Mouse (Mus musculus) forebrain, embryonic 11.5 days (tissue): ENCODE measurements at regions not wholly inside any gene's neighbourhood (a gene's known extent, or its start where the extent isn't known, plus 50 kb on each side); places are given as distances from the start of the nearest gene placed in this dataset.
"Not testable (repeated sequence)": the region's sequence is repeated elsewhere in the genome, so short reads cannot be mapped to it uniquely, and the experiment has no call there.

Source experiments
- ATAC-seq: fragments of 200-750 bp; cut with Nextera tagmentation; replicated peaks from 2 replicates; pipeline ENCODE4 v1.8.0; 2017; ENCODE audit warnings: moderate TSS enrichment; ENCODE audit not compliant: low FRiP score
- DNase-seq: peaks from one replicate; pipeline ENCODE4 v3.0.0-alpha.2; 2017; ENCODE audit warnings: low spot score
- H3K27ac ChIP-seq: fragments of 300-500 bp; sonication (generic); 2 replicates; pipeline ENCODE4 v1.5.1; 2014; ENCODE audit warnings: low read depth, low read length
- H3K27me3 ChIP-seq: fragments of 300-500 bp; sonication (generic); 2 replicates; pipeline ENCODE4 v1.6.1; 2014; ENCODE audit warnings: mild to moderate bottlenecking, low read length, mixed read lengths; ENCODE audit not compliant: control insufficient read depth, insufficient read depth
- H3K36me3 ChIP-seq: fragments of 300-500 bp; sonication (generic); 2 replicates; pipeline ENCODE4 v1.6.1; 2014; ENCODE audit warnings: mild to moderate bottlenecking, low read length, moderate library complexity, mixed read lengths; ENCODE audit not compliant: control insufficient read depth, insufficient read depth
- H3K4me1 ChIP-seq: fragments of 300-500 bp; sonication (generic); replicated peaks from 2 replicates; pipeline ENCODE4 v1.6.1; 2014; ENCODE audit warnings: low read length, mixed read lengths; ENCODE audit not compliant: control insufficient read depth, insufficient read depth
- H3K4me2 ChIP-seq: fragments of 300-500 bp; sonication (generic); 2 replicates; pipeline ENCODE4 v1.6.1; 2014; ENCODE audit warnings: low read depth, mild to moderate bottlenecking, low read length, moderate library complexity, mixed read lengths; ENCODE audit not compliant: severe bottlenecking
- H3K4me3 ChIP-seq: fragments of 300-500 bp; sonication (generic); 2 replicates; pipeline ENCODE4 v1.5.1; 2014; ENCODE audit warnings: low read depth, low read length
- H3K9ac ChIP-seq: fragments of 300-500 bp; sonication (generic); 2 replicates; pipeline ENCODE4 v1.6.1; 2014; ENCODE audit warnings: low read length
- H3K9me3 ChIP-seq: fragments of 300-500 bp; sonication (generic); 2 replicates; pipeline ENCODE4 v1.6.1; 2016; ENCODE audit warnings: low read length, mixed read lengths; ENCODE audit not compliant: control insufficient read depth
- WGBS: fragments of 180-500 bp; shearing (Covaris S2); extraction: QIAGEN DNeasy Blood & Tissue Kit; methylation state at CpG from one replicate; pipeline ENCODE4 v1.1.7; 2014; 5-methylcytosine and 5-hydroxymethylcytosine counted together

DNA sequence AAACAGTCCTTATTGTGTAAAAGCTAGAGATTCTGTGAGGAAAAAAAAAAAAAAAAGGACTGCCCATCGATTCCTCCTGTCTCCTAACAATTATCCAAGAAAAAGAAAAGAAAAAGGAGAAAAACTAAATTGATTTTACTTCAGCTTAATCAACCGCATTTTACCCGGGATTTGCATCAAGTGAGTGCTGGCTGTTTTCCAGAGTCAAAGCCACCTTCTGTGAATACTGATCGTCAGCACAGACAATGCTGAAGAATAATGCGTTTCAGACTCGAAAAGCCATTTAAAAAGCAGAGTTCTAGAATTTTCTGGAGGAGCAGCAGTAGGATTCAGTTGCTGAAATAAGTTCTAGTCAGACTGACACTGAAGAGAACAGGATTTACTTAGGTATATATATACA is 131.1 kb downstream of the Kcnk1 start:
- no peaks in the 10 kb centered on the region for H3K36me3 ChIP-seq

DNA sequence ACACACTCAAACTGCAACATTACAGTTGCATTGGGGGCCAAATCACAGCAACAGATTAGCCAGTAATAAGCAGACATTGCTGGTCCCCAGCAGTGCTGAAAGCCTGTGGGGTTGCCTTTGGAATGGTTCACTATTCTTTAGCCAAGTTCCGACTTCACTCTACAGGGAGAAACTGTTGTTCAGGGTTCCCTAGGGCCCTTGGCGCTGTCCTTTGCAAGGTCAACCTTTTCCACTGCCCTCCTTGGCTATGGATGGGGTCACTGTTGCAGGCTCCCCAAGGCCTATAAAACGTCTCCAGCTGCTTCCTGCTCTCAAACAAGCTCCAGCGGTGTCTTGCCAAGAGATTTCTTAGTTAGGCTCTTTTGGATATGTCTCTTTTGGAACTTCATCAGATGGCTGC is 137.1 kb downstream of the Kcnk1 start:
- no peak for DNase-seq
- no peak overlapping the region for H3K4me3 ChIP-seq
- no peak overlapping the region for H3K27ac ChIP-seq
- H3K4me2 ChIP-seq: no peak overlapping the region
- WGBS: 78% methylated on average over 4 of the region's 4 CpGs
- H3K36me3 ChIP-seq: no peaks in the 10 kb centered on the region
- H3K9ac ChIP-seq: no peak overlapping the region
- no peaks in the 10 kb centered on the region for H3K4me1 ChIP-seq
- ATAC-seq: no peak
- no peaks in the 10 kb centered on the region for H3K9me3 ChIP-seq
- H3K27me3 ChIP-seq: no peaks in the 10 kb centered on the region

More for the DNA sequence above, 131.1 kb downstream of the Kcnk1 start:
- Histone ChIP-seq H3K27me3 (no peaks in the 10 kb centered on the region), H3K4me3 (no peak overlapping the region), H3K27ac (no peak overlapping the region), H3K9me3 (no peaks in the 10 kb centered on the region), H3K9ac (no peak overlapping the region), H3K4me1 (no peaks in the 10 kb centered on the region), H3K4me2 (no peak overlapping the region)
- DNase-seq (no peak), ATAC-seq (no peak)
- 67% methylated on average over 6 of the region's 6 CpGs for WGBS

DNA sequence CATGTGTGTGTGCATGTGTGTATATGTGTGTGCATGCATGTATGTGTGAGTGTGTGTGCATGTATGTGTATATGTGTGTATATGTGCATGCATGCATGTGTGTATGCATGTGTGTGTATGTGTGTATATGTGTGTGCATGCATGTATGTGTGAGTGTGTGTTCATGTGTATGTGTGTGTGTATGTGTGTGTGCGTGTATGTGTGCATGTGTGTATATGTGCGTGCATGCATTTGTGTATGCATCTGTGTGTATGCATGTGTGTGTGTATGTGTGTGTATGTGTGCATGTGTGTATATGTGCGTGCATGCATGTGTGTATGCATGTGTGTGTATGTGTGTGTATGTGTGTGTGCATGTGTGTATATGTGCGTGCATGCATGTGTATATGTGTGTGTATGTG is 137.9 kb downstream of the Kcnk1 start:
- WGBS: 98% methylated on average over 4 of the region's 4 CpGs
- H3K27ac ChIP-seq, H3K9me3 ChIP-seq, H3K4me2 ChIP-seq, ATAC-seq, H3K4me1 ChIP-seq, H3K36me3 ChIP-seq, DNase-seq, H3K27me3 ChIP-seq, H3K4me3 ChIP-seq, H3K9ac ChIP-seq: not testable (repeated sequence)

DNA sequence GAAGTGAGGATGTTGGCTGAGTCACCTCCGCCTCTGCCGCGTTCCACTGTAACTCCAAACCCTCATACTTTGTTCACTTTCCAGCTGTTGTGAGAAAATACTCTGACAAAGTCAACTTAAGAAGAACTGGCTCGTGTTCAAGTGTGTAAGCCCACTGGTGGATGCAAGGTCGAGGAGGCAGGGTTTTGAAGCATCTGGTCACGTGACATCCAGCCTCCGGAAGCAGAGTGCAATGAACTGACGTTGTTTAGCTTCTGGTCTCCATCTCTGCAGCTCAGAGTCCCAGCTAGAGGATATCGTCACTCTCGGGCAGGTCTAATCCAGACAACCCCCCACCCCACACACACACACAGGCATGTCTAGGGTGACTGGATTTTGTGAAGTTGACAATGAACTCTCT is 140.1 kb downstream of the Kcnk1 start:
- Histone ChIP-seq H3K4me2 (no peak overlapping the region), H3K36me3 (no peaks in the 10 kb centered on the region), H3K27me3 (peaks cover 18% of the 10 kb centered on the region), H3K27ac (no peak overlapping the region), H3K9me3 (no peaks in the 10 kb centered on the region), H3K4me1 (no peaks in the 10 kb centered on the region; the same call in 1 of the 2 replicates), H3K9ac (no peak overlapping the region), H3K4me3 (no peak overlapping the region)
- 85% methylated on average over 10 of the region's 10 CpGs for WGBS
- DNase-seq (no peak), ATAC-seq (no peak)

DNA sequence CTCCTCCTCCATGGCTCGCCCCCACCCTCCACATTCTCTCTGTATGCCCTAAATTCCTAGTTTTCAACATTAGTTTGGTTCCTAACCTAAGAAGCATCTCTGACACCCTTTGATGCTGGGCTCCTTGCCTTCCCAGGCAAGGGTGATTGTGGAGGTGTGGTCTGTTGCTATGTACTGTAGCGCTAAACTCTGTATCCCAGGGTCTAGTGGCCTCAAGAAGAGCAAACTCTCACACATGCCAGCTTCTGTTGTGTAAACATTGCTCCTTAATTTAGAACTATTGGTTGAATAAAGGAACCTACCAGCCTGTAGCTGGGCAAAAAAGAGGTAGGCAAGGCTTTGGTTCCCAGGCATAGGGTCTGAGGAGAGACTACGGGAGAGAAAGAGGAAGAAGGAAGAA is 140.6 kb downstream of the Kcnk1 start:
- Histone ChIP-seq H3K4me2 (no peak overlapping the region), H3K4me1 (no peaks in the 10 kb centered on the region; the same call in 1 of the 2 replicates), H3K27ac (no peak overlapping the region), H3K36me3 (no peaks in the 10 kb centered on the region), H3K4me3 (no peak overlapping the region), H3K9me3 (no peaks in the 10 kb centered on the region), H3K27me3 (peaks cover 20% of the 10 kb centered on the region), H3K9ac (no peak overlapping the region)
- WGBS: 84% methylated on average over 3 of the region's 3 CpGs
- no peak for ATAC-seq
- DNase-seq: no peak

DNA sequence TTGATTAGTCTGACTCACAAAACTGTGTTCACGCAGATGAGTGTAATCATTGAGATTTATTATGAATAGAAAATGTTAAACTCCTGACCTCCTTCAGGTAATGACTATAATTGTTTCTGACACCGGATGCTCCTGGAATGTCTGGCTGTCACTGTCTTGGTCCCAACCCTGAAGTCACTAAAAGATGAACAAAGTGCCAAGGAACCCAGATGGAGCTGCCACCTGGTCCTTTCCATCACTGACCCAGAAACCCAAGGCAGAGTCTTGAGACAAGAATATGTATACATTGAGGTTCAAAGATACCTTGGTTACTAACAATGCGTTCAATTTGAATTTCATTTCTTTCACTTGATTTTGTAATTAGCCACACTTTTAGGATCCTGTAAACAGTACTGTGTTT is 142.0 kb downstream of the Kcnk1 start:
- H3K4me2 ChIP-seq: no peak overlapping the region
- 89% methylated on average over 3 of the region's 3 CpGs for WGBS
- no peaks in the 10 kb centered on the region for H3K9me3 ChIP-seq
- DNase-seq (no peak), ATAC-seq (no peak)
- H3K27me3 ChIP-seq: peaks cover 20% of the 10 kb centered on the region
- H3K36me3 ChIP-seq: no peaks in the 10 kb centered on the region
- H3K27ac ChIP-seq: no peak overlapping the region
- no peak overlapping the region for H3K9ac ChIP-seq
- H3K4me1 ChIP-seq: no peaks in the 10 kb centered on the region; the same call in 1 of the 2 replicates
- H3K4me3 ChIP-seq: no peak overlapping the region

DNA sequence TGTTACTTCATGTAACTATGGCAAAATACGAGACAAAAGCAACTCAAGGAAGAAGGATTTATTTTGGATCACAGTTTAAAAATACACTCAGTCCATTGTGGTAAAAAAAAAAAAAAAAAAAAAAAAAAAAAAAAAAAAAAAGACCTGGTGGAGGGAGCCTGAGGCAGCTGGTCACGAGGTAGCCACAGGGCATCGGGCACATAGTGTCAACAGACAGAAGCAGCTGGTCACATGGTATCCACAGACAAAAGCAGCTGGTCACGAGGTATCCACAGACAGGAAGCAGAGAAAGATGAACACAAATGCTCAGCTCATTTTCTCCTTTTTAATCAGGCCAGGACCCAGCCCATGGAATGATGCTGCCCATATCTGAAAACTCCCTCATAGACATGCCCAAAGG is 142.5 kb downstream of the Kcnk1 start:
- H3K27me3 ChIP-seq: peaks cover 20% of the 10 kb centered on the region
- no peaks in the 10 kb centered on the region for H3K9me3 ChIP-seq
- 66% methylated on average over 4 of the region's 4 CpGs for WGBS
- no peak for ATAC-seq
- no peak for DNase-seq
- no peak overlapping the region for H3K27ac ChIP-seq
- no peak overlapping the region for H3K4me3 ChIP-seq
- no peak overlapping the region for H3K4me2 ChIP-seq
- no peak overlapping the region for H3K9ac ChIP-seq
- H3K36me3 ChIP-seq: no peaks in the 10 kb centered on the region
- H3K4me1 ChIP-seq: no peaks in the 10 kb centered on the region; the same call in 1 of the 2 replicates

DNA sequence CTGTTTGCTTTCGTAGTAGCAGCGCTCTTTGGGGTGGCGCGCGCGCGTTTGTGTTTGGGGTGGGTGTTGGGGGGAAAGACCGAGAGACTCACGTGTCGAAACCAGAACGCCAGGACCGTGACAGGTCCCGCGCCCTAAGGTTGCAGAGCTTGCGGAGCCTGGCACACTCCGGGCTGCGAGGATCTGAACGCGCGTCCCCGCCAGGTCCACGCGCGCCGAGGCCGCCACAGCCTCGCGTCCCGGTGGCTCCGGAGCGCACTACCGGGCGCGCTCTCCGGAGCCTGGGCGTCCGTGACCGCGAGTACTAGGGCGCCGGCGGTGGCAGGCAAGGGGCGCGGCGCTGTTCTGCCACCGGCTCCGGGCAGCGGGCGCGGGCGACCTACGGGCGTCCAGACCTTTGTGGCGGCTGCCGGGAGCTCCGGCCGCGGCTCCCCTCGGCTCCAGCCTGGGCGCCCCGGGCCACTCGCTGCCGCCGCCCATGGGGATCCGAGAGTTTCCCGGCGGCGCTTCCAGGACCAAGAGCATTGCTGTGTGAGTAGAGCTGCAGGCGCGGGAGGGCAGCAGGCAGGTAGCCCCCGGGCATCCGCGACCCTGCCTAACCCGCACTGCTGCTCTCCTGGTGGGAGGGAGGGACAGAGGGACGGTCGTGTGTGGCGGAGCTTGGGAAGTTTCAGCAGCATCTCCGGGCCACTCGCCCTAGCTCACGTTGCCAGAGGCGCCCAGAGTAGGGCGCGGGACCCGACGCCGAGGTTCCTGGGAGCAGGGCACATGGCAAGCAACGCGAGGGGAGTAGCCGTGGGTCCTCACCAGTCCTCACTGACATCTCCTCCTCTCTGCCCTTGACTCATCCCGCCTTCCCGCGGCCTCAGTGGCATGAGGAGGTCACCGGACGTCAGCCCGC is 143.9 kb downstream of the Kcnk1 start:
- Histone ChIP-seq H3K27me3 (peaks cover 20% of the 10 kb centered on the region), H3K9me3 (no peaks in the 10 kb centered on the region), H3K4me3 (peak overlapping the region; percentile 47), H3K4me2 (peak overlapping the region; percentile 97), H3K27ac (no peak overlapping the region), H3K36me3 (no peaks in the 10 kb centered on the region), H3K9ac (peak overlapping the region; percentile 45), H3K4me1 (no peaks in the 10 kb centered on the region; the same call in 1 of the 2 replicates)
- DNase-seq: peak; percentile 67
- peak; percentile 24; the same call in 1 of the 2 replicates for ATAC-seq
- WGBS: under 1% methylated on average over 92 of the region's 95 CpGs

DNA sequence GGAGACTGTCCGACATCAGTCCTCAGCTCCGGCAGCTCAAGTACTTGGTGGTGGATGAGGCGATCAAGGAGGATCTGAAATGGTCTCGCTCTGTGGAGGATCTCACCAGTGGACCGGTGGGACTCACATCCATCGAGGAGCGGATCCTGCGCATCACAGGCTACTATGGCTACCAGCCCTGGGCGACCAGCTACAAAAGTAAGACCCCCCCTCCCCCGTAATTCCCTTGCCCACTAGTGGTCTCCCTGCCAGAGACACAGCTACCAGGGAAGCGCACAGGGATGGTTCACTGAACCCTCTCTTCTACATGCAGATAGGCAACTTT is 144.5 kb downstream of the Kcnk1 start:
- WGBS: 16% methylated on average over 11 of the region's 11 CpGs
- ATAC-seq (peak; percentile 33; the same call in 1 of the 2 replicates), DNase-seq (no peak)
- Histone ChIP-seq H3K27ac (no peak overlapping the region), H3K4me3 (peak overlapping the region; percentile 47), H3K36me3 (no peaks in the 10 kb centered on the region), H3K9me3 (no peaks in the 10 kb centered on the region), H3K4me1 (no peaks in the 10 kb centered on the region; the same call in 1 of the 2 replicates), H3K9ac (no peak overlapping the region), H3K4me2 (peak overlapping the region; percentile 97), H3K27me3 (peaks cover 20% of the 10 kb centered on the region)
